Mouse (Mus musculus): ENCODE measurements around the gene Eif5a2.
"Not testable (repeated sequence)": the region's sequence is repeated elsewhere in the genome, so short reads cannot be mapped to it uniquely, and the experiment has no call there.

The Eif5a2 gene

DNA sequence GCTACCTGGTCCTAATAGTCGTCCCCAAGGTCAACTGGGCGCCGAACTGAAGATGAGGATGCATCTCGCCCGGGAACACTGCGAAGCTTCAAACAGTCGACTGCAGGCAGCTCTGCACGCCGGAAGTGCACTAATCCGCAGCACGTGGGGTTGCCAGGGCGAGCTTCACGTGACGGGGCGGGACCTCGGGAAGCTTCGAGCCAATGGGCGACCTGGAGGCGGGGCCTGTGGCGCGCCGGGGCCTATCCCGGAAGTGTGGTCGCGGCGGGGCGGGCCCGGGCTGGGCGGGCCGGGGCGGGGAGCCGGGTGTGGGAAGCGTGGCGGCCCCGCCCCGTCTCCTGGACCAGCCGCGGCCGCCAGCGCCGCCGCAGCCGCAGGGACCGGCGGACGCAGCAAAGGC lies at the start of gene Eif5a2:
Eif5a2 (plus strand) TSS at position 283 of the 400 bp plus-strand sequence.
- DNase-seq (ENCODE audit: low spot score): peak; percentile 98

- no peak for DNase-seq (ENCODE audit: low spot score)
Observed at GRCm38 (mm10) chr3:28734712-28735111, 46.4 kb upstream of the Eif5a2 start.

DNA sequence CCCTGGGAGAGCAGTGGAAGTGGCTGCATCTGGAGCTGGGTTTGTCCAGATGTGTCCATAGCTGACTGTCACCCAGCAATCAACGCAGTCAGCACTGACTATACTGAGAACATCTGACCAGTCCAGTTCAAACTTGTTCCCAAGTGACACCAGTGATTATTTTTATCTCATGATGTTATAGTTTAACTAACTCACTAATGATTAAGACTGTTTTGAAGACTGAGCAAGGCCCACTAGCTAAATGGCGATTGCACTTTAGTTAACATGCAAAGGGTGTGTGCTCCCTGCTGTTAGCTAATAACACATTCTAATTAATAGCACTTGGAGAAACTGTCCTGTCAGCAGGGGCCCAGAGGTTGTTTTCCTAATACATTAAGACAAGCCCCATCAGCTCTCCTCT lies 44.1 kb upstream of the Eif5a2 start:
- DNase-seq (ENCODE audit: low spot score): no peak

GRCm38 (mm10) chr3:28740353-28740752 lies 40.7 kb upstream of the Eif5a2 start:
- DNase-seq (ENCODE audit: low spot score): no peak

DNA sequence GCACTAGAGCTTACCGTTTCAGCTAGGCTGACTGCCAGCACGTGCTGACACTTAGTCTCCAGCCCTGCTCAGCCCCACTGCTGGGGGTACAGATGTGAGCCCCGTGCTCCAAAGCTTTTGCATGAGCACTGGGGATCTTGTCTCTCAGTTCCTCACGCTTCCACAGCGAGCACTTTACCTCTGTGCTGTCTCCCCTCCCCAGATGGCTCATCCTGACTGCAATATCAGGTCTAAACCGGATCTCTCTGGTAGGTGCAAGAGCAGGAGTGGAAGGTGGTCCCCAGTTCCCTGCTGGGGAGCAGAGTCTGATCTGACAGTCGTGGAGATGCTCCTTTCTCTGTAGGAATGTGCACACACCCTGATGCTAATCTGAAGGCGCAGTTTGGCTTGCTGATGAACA lies 37.8 kb upstream of the Eif5a2 start:
- DNase-seq (ENCODE audit: low spot score): no peak

GRCm38 (mm10) chr3:28745835-28746483 lies 35.1 kb upstream of the Eif5a2 start:
- DNase-seq (ENCODE audit: low spot score): peak; percentile 77

- no peak for DNase-seq (ENCODE audit: low spot score)
Observed at GRCm38 (mm10) chr3:28748151-28748550, 32.9 kb upstream of the Eif5a2 start.

GRCm38 (mm10) chr3:28748956-28749355 lies 32.1 kb upstream of the Eif5a2 start:
- DNase-seq (ENCODE audit: low spot score): no peak

DNA sequence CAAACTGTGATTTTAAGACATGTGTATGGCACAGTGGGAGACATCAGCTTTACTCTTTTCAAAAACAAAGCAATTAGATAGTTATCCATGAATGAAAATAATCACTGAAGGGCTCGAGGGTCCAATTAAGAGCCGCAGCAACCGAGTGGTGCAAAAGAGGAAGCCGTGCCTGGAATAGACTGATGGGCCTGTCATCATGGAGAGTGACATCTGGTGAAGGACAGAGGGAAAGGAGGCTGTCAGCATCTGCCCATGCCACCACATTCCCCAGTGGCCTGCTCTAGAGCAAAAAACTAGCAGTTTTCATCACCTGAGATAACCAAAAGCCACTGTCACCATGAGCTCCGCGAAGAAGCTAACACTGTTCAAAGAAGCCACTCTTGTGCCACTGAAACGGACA lies 25.6 kb upstream of the Eif5a2 start:
- no peak for DNase-seq (ENCODE audit: low spot score)

DNA sequence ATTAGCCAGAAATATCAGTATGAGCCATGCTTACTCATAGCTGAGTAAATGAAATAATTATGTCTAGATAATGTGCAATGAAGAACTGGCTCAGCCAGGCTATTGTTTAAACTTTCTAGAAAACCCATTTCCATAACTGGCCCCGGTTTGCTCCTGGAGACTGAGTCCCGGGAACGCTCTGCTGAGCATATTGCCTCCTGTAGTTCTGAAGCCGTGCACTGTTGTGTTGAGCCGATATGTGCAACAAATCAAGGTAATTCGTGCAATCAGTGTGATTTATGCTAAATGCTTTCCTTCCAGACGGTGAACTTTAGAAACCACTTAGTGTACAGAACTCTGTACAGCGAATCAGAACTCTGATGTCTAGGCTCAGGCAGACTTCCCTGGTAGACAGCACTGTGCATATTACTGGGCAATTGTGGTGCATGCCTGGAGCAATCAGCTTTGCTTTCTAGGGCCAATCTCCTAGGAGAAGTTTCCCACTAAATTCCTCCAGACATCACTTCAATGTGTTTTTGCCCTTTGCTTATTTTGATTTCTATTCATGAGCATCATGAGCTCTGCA lies 19.8 kb upstream of the Eif5a2 start:
- no peak for DNase-seq (ENCODE audit: low spot score)

DNA sequence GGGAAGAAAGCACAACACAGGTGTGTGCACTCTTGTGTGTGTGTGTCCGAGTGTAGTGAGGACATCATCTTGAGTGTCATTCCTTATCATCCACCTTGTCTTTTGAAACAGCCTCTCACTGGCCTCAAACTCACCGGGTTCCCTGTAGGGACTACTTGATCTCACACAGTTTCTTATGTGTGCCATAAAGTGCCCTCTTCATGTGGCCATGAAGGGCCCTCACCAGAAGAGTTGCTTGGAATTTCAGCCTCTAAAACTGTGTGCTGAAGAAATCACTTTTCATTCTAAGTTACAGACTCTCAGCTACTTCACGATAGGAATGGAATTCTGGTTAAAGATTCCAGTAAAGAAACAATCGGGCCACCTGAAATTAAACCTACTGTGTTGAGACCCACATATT lies 14.1 kb upstream of the Eif5a2 start:
- no peak for DNase-seq (ENCODE audit: low spot score)

GRCm38 (mm10) chr3:28768222-28768621 lies 12.9 kb upstream of the Eif5a2 start:
- DNase-seq (ENCODE audit: low spot score): no peak

- not testable (repeated sequence) for DNase-seq (ENCODE audit: low spot score)
Observed at GRCm38 (mm10) chr3:28772919-28773318, 8.2 kb upstream of the Eif5a2 start.

GRCm38 (mm10) chr3:28775361-28775760 lies 5.7 kb upstream of the Eif5a2 start:
- DNase-seq (ENCODE audit: low spot score): no peak

GRCm38 (mm10) chr3:28775958-28776357 lies 5.1 kb upstream of the Eif5a2 start:
- no peak for DNase-seq (ENCODE audit: low spot score)

- DNase-seq (ENCODE audit: low spot score): no peak
Observed at GRCm38 (mm10) chr3:28776491-28776890, 4.6 kb upstream of the Eif5a2 start.

DNA sequence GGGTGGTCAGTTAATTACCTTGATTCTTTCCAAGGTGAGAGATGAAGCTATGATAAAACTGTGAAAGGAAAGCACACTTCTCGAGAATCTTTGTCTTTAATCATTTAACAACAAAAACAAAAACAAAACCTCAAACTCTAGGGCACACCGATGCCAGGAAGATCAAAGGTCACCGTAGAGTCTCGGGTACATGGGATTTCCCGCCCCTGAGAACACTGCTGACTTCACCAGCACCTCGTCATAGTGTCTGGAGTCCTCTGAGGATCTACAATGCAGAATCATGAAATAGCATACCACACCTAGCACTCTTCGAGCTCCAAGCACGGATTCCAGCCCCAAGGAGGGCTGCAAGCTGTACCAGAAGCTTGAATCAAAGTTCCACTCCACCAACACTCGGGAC lies 565 bp upstream of the Eif5a2 start:
- DNase-seq (ENCODE audit: low spot score): no peak

DNA sequence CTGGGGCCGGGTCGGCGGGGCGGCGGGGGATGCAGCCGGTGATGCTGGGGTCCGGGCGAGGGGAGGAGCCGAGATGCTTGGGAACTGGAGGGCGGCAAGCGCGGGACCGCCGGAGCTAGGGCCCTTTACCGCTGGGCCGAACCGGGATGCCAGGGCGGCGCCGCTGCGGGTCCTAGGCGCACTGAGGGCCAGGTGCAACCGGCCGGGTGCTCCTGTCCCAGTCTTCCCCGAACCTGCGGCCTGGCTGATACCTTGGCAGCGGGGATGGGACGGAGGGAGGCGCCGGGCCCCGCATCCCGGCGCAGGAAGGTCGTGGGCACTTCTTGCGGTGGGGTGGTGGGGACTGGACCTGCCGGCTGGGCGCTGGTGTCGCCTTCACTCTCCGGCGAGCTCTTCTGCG lies 346 bp downstream of the Eif5a2 start:
- DNase-seq (ENCODE audit: low spot score): no peak

- DNase-seq (ENCODE audit: low spot score): no peak
Observed at GRCm38 (mm10) chr3:28781848-28782247, 772 bp downstream of the Eif5a2 start.

DNA sequence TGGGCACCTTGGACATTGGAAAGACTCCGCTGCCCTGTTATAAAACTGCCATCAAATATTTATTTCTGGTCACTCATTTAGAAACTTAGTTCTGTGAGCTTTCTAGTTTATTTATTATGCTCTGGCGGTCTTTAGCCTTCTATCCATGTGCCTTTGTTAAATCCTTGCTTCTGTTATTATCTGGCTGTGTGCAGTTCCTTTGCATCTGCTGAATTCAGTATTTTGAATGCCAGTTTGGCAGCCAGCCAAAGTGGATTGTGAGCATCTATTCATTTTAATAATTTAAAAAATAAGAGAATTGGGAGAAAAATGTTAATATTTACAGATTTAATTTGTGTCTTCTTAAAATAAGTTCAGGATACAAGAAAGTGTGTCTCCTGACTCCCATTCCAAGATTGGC lies 3.1 kb downstream of the Eif5a2 start:
- no peak for DNase-seq (ENCODE audit: low spot score)

- DNase-seq (ENCODE audit: low spot score): no peak
Observed at GRCm38 (mm10) chr3:28794835-28795234, 13.8 kb downstream of the Eif5a2 start.

DNA sequence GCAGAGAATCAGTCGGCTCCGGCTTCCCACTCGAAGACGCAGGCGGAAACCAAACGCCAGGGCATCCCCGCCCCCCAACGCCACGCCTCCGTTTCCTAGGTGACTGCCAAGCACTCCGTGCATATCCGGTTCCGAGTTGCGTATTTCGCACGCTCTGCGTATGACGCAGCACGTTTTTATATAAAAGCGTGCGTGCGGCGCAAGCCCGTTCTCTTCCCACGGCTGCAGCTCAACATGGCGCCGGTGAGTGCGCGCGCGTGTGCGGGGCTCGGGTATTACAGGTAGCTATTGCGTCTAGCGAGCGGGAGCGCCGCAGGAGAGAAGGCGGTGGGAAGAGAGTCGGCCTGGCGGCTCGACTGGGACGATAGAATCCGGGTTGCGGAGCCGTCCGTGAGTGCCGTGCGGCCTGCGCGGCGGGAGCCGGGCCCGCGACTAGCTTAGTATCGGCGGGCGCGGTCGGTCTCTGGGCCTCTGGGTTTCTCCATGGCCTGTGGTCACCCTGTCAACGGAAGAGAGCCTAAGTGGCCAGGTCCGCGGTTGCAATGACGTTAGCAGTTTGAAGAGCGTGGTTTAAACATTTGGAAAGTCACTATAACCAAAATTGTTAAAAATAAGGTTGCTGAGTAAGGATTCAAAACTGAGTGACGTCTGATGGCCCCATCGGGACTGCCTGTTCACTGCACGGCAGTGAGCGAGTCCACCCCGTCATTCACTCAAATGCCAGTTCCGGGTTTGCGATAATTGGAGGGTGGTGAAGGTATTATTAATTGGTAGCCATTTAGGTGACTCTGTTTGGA lies 24.4 kb downstream of the Eif5a2 start, which contains the start of gene Rpl22l1:
Rpl22l1 (plus strand) TSS at position 136 of the 797 bp plus-strand sequence.
- peak; percentile 99 for DNase-seq (ENCODE audit: low spot score)

GRCm38 (mm10) chr3:28808039-28808643 lies 27.1 kb downstream of the Eif5a2 start:
- DNase-seq (ENCODE audit: low spot score): no peak
